11 mouse cellular contexts compared by ENCODE assay signal in the genomic region with DNA sequence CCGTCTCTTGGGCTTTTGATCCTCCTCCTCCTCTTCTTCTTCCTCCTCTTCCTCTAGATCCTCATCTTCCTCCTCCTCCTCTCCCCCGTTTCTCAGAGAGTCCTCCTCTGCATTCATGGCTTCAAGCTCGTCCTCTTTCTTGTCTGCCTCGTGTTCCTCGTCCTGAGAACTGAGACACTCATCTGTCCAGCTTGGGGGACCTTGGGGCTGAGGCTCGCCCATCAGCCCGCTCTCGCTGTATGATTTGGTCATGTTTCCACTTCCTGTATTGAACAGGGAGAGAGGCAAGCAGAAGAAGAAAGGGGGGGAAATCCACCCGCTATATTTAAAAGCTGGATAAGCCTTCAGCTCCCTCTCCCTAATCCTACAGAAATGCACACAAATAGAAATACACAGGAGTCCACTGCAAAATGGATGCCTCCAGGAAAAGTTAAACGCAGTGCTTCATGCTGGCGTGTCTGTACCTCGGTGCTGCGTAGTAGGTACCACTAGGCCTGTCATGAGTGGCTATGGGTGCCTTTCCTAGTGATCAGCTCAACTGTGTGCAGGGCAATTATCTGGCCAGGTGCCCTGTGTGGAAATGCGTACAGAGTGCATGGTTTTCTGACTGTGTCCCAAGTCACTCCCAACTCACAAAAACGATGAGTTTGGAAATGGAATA. TPM values are rescaled to one million over a fixed set of nuclear protein-coding genes. Genes with fewer than 3 reads are reported as not detected.
A peak's percentile ranks its signal among the peaks of the same experiment; 100 is the strongest.
DNase-seq lines count a peak whose midpoint lies in the region; ATAC-seq lines count a peak whose summit lies in the region.
"Had no signal": no experiment of that assay in that cellular context is flagged by ENCODE, and none has a peak within 500 bp of the region (broad histone marks: within the 10 kb centered on the region; RNA-seq: fewer than 3 reads in every experiment).

No protein-coding gene starts in this region.

- peak; percentile 88 for DNase-seq in brain, adult 2 months (ENCODE audit: low read depth, low spot score)
- DNase-seq in cerebellum, adult 9-11 months: peak; percentile 88
- DNase-seq in hindbrain, embryonic 10.5 days (ENCODE audit: low spot score): peak; percentile 12
- no peak for DNase-seq in spleen, postnatal 10 days (ENCODE audit: low spot score in 2 of 2)
- DNase-seq in gastrocnemius, adult 8-10 months (ENCODE audit: low spot score in 2 of 2): no peak
- no peak for DNase-seq in liver, embryonic 11.5 days (ENCODE audit: low spot score)
- DNase-seq in heart, postnatal 36 days: no peak

- H3K27me3 ChIP-seq in hindbrain, embryonic 10.5 days (ENCODE audit: insufficient read depth, poor library complexity, severe bottlenecking): peaks cover 87% of the 10 kb centered on the region
- peaks cover 8% of the 10 kb centered on the region for H3K27me3 ChIP-seq in midbrain, embryonic 16.5 days (ENCODE audit: control insufficient read depth, insufficient read depth, low read depth, low read length)
- H3K27me3 ChIP-seq in liver, embryonic 11.5 days (replicated peaks; ENCODE audit: control insufficient read depth, insufficient read depth, low read length): peaks cover 63% of the 10 kb centered on the region

- H3K9me3 ChIP-seq in hindbrain, embryonic 10.5 days: no peaks in the 10 kb centered on the region
- H3K9me3 ChIP-seq in midbrain, embryonic 16.5 days (replicated peaks; ENCODE audit: control insufficient read depth, low read length, poor library complexity, severe bottlenecking): no peaks in the 10 kb centered on the region
- no peaks in the 10 kb centered on the region for H3K9me3 ChIP-seq in liver, embryonic 11.5 days (ENCODE audit: control insufficient read depth, low read length)
- H3K9me3 ChIP-seq: stomach, embryonic 15.5 days had no signal

- WGBS in hindbrain, embryonic 10.5 days: 7% methylated on average over 15 of the region's 15 CpGs
- WGBS in midbrain, embryonic 16.5 days: 5% methylated on average over 15 of the region's 15 CpGs
- WGBS in liver, embryonic 11.5 days: 21% methylated on average over 15 of the region's 15 CpGs

- H3K4me1 ChIP-seq in hindbrain, embryonic 10.5 days (replicated peaks): peaks cover 57% of the 10 kb centered on the region
- peaks cover 28% of the 10 kb centered on the region for H3K4me1 ChIP-seq in midbrain, embryonic 16.5 days (ENCODE audit: control insufficient read depth, insufficient read depth, low read length)
- no peaks in the 10 kb centered on the region for H3K4me1 ChIP-seq in liver, embryonic 11.5 days (replicated peaks; ENCODE audit: control insufficient read depth, insufficient read depth, low read length)

- peak overlapping the region; percentile 48 for H3K4me3 ChIP-seq in hindbrain, embryonic 10.5 days
- peak overlapping the region; percentile 48 for H3K4me3 ChIP-seq in midbrain, embryonic 16.5 days (ENCODE audit: low read depth, low read length)
- H3K4me3 ChIP-seq in liver, embryonic 11.5 days (ENCODE audit: low read depth, low read length): no peak overlapping the region

- H3K27ac ChIP-seq in hindbrain, embryonic 10.5 days: peak overlapping the region; percentile 81
- peak overlapping the region; percentile 65 for H3K27ac ChIP-seq in midbrain, embryonic 16.5 days (ENCODE audit: low read length)
- no peak overlapping the region for H3K27ac ChIP-seq in liver, embryonic 11.5 days (ENCODE audit: low read depth, low read length)
- H3K27ac ChIP-seq: stomach, embryonic 15.5 days had no signal

- H3K4me2 ChIP-seq in midbrain, embryonic 16.5 days (ENCODE audit: low read length): peak overlapping the region; percentile 72
- no peak overlapping the region for H3K4me2 ChIP-seq in liver, embryonic 11.5 days

- intact Hi-C loops in heart, postnatal 36 days (cut with DNase I): no loop called here

- H3K36me3 ChIP-seq in hindbrain, embryonic 10.5 days: no peaks in the 10 kb centered on the region
- no peaks in the 10 kb centered on the region for H3K36me3 ChIP-seq in midbrain, embryonic 16.5 days (ENCODE audit: control insufficient read depth, insufficient read depth, low read length)
- no peaks in the 10 kb centered on the region for H3K36me3 ChIP-seq in liver, embryonic 11.5 days (ENCODE audit: control insufficient read depth, insufficient read depth, low read length)
- H3K36me3 ChIP-seq: stomach, embryonic 15.5 days had no signal

- ATAC-seq in midbrain, embryonic 16.5 days: no peak
- no peak for ATAC-seq in liver, embryonic 11.5 days (replicated peaks; ENCODE audit: low FRiP score)

- H3K9ac ChIP-seq in midbrain, embryonic 16.5 days (ENCODE audit: low read depth, low read length): peak overlapping the region; percentile 54
- H3K9ac ChIP-seq in liver, embryonic 11.5 days (ENCODE audit: low read depth, low read length): no peak overlapping the region
- H3K9ac ChIP-seq: stomach, embryonic 15.5 days had no signal

RNA-seq across cellular contexts. Expression of a gene that starts 1.6 kb away (rescaled TPM):
- 20.9 and 52.9 TPM in 2 replicates for polyA plus RNA-seq in hindbrain, embryonic 10.5 days (2016; fragmentation: Nextera tagmentation; extraction: Ambion mirVana)
- polyA plus RNA-seq in midbrain, embryonic 16.5 days (2015; fragmentation: Nextera tagmentation; extraction: Ambion mirVana): 12.8 and 22.7 TPM in 2 replicates
- total RNA-seq in gastrocnemius, adult 8-10 months (2022): not detected
- polyA plus RNA-seq in liver, embryonic 11.5 days (2014; fragmentation: Nextera tagmentation; extraction: Ambion mirVana): 0.10 TPM in 2 replicates
- total RNA-seq in heart, postnatal 36 days (2021): not detected
- total RNA-seq: hematopoietic stem cell, adult 5-6 weeks had no signal
- polyA plus RNA-seq: Patski had no signal

RNA-seq across cellular contexts. Expression of a gene that starts 1.7 kb away (rescaled TPM):
- polyA plus RNA-seq in hindbrain, embryonic 10.5 days (2016; fragmentation: Nextera tagmentation; extraction: Ambion mirVana): 1.8 and 6.6 TPM in 2 replicates
- 0.84 and 1.9 TPM in 2 replicates for polyA plus RNA-seq in midbrain, embryonic 16.5 days (2015; fragmentation: Nextera tagmentation; extraction: Ambion mirVana)
- under 1 TPM; 0.19 to 0.82 (median 0.57) TPM for total RNA-seq in gastrocnemius, adult 8-10 months (2022)
- 0.77 and 0.97 TPM in 2 replicates for polyA plus RNA-seq in liver, embryonic 11.5 days (2014; fragmentation: Nextera tagmentation; extraction: Ambion mirVana)
- under 1 TPM; 0.76 to 0.97 TPM for total RNA-seq in heart, postnatal 36 days (2021)
- polyA plus RNA-seq: Patski had no signal

Comparison
In these comparisons a context has a peak if more than half of its experiments do, and no peak if none do; other contexts are left out.
1. DNase-seq: peak in brain, adult 2 months (single experiment), cerebellum, adult 9-11 months (single experiment) and hindbrain, embryonic 10.5 days (single experiment); none in spleen, postnatal 10 days (0 of 2), gastrocnemius, adult 8-10 months (0 of 2), liver, embryonic 11.5 days (single experiment) and heart, postnatal 36 days (0 of 2).
2. RNA of a gene that starts 1.6 kb away (polyA plus RNA-seq): 20.9 to 52.9 TPM in hindbrain, embryonic 10.5 days and 12.8 to 22.7 TPM in midbrain, embryonic 16.5 days; 0.10 TPM in liver, embryonic 11.5 days; every median in the first group is over 10 times any median in the second.